Mouse (Mus musculus): ENCODE results near the gene Gp9.

Gp9 gene

DNA sequence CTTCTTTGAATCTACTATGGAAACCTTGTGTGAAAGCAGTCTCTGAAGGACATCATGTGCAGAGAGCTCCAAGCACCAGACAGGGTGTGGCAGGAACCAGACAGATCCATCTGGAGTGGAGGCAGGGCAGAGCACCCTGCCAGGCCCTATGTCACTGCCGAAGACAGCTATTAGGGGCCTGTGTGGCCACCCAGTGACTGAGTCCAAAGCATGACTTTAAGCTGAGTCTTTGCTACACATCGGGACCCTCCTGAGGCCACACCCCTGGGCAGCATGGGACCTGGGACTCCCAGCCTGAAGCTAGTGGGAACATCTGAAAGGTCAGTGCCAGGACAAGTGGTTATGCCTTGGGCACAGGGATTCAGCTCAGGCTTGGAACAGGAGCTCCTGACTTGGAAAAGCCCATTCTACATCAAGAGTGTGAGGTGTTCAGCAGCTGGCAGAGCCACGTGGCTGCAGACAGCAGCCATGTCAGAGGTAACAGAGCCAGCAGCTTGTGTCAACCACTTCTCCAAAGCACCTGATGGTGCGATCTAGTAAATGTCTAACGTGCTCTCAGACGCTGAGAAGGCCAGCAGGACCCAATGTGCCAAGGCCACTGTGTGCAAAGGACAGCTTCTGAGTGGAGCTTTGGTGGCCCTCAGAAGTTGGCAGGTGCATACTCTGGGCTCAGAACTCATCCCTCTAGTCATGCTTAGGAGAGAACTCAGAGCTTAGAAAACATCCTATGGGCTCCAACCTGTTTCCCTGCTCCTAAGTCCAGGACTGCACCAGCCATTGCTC is 9.4 kb downstream of the Gp9 start:
- DNase-seq (ENCODE audit: low spot score) = no peak

DNA sequence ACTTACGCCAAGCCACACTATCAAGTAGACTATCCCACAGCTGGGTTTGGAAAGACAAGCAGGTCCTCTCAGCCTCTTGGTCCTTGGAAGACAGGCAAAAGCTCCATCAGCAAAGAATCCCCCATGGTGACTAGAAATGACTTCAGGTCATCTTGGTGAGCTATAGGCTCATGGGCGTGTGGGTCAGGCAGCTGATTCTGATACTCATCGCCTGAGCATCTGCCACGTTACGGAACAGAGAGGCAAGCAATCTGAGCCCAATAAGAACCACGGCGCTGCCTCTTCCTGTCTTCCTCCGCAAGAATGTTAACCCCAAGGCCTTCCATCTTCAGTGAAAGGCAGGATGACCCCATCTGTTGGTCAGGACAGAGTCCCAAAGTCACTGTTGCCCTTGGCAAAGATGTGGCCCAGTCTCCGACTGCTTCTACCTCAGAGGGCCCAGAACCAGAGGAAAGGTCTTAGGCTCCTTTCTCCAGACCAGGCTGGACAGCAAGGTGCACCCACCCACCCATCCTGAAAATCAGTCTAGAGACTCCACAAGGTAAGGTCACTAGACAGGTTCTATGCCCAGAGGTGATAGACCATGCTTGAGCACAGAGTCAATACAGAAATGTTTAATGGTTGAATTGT is 10.5 kb downstream of the Gp9 start:
- no peak for DNase-seq (ENCODE audit: low spot score)

GRCm38 (mm10) chr6:87788896-87789587 is 11.2 kb downstream of the Gp9 start:
- DNase-seq (ENCODE audit: low spot score) = no peak

- no peak for DNase-seq (ENCODE audit: low spot score)
Measured at GRCm38 (mm10) chr6:87789791-87790190, 11.9 kb downstream of the Gp9 start.

- no peak for DNase-seq (ENCODE audit: low spot score)
Measured at GRCm38 (mm10) chr6:87790779-87791480, 13.1 kb downstream of the Gp9 start.

DNA sequence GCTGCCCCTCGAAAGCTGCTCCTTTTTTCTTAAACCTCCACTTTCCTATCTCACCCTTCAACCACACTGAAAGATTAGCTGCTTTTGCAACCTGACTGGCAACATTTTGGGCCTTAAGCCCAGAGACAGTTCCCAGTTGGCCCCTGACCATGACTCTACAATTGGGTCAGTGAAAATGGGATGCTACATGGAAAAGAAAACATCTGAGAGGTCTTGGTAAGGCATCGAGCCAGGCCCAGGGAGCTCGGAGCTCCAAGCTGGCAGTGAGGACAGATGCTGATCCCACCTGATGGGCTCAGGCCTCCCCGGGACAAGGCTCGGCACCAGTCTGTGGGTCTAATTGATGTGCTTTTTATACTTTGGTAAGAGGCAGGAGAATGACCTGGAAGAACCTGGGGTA is 14.0 kb downstream of the Gp9 start:
- DNase-seq (ENCODE audit: low spot score) = no peak

DNA sequence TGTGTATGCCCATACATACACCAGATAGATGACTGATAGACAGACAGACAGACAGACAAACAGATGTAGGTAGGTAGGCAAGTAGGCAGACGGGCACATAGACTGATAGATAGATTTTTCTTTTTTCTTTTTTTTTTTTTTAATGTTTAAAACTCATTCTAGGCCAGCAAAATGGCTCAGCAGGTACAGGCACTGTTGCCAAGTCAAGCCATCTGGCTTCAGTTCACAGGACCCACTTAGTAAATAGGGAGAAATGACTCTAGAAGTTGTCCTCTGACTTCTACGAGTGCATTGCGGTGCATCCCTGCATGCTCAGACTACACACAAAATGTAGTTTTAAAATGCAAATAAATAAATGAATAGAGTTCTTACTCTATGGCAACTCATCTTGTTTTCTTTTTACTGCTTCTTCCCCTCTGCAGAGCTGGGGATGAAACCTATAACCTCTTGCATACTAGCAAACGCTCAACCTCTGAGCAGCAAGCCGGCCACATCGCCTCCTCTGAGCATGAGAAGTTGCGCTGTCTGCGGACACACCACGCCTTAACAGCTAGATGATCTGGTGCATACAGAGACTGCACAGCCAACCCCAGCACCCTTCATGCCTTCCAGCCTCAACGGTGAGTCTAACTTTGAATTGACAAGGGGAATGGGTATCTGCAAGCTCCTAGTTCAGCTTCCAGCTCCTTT is 16.1 kb downstream of the Gp9 start:
- no peak for DNase-seq (ENCODE audit: low spot score)

- DNase-seq (ENCODE audit: low spot score) = no peak
Measured at GRCm38 (mm10) chr6:87795385-87796150, 17.7 kb downstream of the Gp9 start.

DNA sequence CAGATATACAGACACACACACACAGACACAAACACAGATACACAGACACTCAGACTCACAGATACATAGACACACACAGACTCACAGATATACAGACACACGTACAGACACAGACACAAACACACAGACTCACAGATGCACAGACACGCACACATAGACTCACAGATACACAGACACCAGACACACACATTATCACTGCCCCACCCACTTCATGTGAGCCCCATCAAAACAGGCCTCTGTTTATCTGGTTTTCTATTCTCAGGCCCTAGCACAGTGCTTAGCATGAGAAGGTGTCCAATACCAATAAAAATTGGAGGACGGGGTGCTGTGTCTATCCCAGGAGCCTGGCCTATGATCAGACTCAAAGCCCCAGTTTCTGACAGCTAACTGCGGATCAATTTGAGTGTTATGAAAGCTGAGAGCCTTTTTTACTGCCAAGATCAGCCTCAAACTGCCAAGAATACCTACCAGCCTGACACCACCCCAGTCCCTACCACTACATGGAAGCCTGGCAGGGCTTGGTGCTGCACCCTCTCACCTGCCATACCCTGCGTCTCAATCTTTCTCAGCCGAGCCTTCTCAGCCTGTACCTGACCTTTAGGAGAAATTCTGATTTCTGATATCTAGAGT is 18.5 kb downstream of the Gp9 start:
- no peak for DNase-seq (ENCODE audit: low spot score)

DNA sequence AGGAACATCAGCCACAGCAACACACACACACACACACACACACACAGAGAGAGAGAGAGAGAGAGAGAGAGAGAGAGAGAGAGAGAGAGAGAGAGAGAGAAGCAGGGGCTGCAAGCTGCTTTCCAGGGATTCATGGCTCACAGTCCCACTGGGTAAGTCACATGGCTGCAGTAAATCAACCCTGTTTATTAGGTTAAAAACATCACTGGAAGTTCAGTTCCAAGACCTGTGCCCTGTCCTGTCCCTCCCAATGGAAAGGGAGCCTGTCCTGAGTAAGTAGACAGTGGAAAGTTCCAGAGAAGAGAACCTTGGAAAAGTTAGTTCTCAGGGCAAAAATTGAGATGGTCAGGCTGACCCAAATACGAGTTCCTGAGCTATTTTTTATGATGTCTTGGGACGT is 19.4 kb downstream of the Gp9 start:
- DNase-seq (ENCODE audit: low spot score) = no peak

GRCm38 (mm10) chr6:87799576-87799975 is 21.7 kb downstream of the Gp9 start:
- DNase-seq (ENCODE audit: low spot score) = no peak

DNA sequence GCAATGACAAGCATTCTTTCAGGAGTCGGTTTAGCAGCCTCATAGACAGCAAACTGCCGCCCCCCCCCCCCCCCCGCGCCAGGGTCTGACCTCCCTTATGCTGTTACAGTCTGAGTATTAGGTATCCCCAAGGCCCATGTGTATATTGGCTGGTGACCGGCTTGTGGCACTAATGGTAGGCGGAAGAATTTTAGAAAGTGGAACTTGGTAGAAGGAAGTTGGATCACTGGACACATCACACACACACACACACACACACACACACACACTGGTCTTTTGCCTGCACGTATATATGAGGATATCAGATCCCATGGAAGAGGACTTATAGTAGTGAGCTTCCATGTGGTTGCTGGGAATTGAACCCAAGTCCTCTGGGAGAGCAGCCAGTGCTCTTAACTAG is 24.6 kb downstream of the Gp9 start:
- no peak for DNase-seq (ENCODE audit: low spot score)

GRCm38 (mm10) chr6:87804036-87804435 is 26.2 kb downstream of the Gp9 start:
- DNase-seq (ENCODE audit: low spot score) = no peak

- DNase-seq (ENCODE audit: low spot score) = no peak
Measured at GRCm38 (mm10) chr6:87804886-87805285, 27.0 kb downstream of the Gp9 start.

DNA sequence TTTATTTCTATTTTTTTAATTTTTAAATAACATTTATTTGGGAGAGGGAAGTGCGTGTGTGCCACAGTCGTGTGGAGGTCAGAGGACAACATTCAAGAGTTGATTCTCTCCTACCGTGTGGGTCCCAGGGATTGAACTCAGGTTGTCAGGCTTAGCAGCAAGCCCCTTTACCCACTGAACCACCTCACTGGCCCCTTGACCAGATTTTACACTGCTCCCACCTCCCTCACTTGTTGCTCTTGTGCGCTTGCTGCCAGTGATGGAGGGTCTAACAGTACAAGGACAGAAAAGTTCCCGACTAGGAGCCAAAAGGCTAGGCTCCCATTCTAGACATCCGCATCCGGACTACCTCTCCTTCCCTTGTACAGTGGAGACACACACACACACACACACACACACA is 27.6 kb downstream of the Gp9 start:
- no peak for DNase-seq (ENCODE audit: low spot score)

GRCm38 (mm10) chr6:87806028-87806427 is 28.2 kb downstream of the Gp9 start:
- DNase-seq (ENCODE audit: low spot score) = no peak

GRCm38 (mm10) chr6:87806857-87807256 is 29.0 kb downstream of the Gp9 start:
- no peak for DNase-seq (ENCODE audit: low spot score)

- DNase-seq (ENCODE audit: low spot score) = no peak
Measured at GRCm38 (mm10) chr6:87807735-87808440, 30.0 kb downstream of the Gp9 start.

DNA sequence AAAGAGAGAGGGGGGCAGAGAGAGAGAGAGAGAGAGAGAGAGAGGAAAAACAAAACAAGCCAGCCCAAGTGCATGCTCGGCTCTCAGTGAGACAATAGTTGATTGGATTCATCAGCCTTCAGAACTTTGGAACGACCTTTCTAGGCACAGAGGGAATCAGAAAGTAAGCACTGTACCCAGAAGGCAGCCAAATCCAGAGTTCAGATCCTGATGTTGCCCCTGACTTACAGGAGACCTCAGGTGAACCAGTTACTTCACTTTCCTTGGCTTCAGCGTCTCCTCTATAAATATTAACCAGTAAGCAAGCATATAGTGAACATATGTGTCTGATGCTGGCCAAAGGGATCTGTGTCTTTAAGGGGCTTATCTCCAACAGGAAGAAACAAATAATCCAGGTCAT is 30.6 kb downstream of the Gp9 start:
- no peak for DNase-seq (ENCODE audit: low spot score)

DNA sequence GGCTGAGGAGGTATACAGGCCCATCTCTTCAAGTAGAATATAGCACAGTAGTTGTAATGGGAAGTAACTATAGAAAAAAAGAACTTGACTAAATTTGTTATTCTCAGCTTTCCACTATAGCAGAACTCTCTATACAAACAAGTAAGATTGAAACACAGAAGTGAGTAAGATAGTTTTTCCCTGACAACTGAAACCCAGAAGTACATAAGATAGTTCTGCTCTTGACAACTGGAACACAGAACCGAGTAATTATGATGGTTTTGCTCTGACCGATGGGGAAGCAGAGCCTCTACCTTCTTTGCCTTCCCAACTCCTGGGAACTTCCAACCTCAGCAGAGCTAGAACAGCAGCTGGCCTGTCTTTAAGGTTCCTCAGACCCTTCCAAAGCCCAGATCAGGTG is 31.3 kb downstream of the Gp9 start:
- DNase-seq (ENCODE audit: low spot score) = no peak

Data from retina, embryonic 14.5 days (tissue).